Mouse (Mus musculus) kidney, adult 2 months (tissue): ENCODE measurements at regions not wholly inside any gene's neighbourhood (a gene's known extent, or its start where the extent isn't known, plus 50 kb on each side); places are given as distances from the start of the nearest gene placed in this dataset.

Experiments
- DNase-seq: peaks from one replicate; pipeline ENCODE4 v3.0.0; 2021
- H3K27ac ChIP-seq: fragments of 200-500 bp; 2 replicates; pipeline ENCODE4 v1.5.1; 2012; ENCODE audit warnings: low read depth, low read length, control low read depth, inconsistent platforms; ENCODE audit not compliant: insufficient read depth
- H3K27me3 ChIP-seq: fragments of 200-500 bp; replicated peaks from 2 replicates; pipeline ENCODE4 v1.6.1; 2012; ENCODE audit warnings: mild to moderate bottlenecking, moderate library complexity, low read length, inconsistent platforms; ENCODE audit not compliant: control insufficient read depth, insufficient read depth
- H3K36me3 ChIP-seq: fragments of 200-500 bp; 2 replicates; pipeline ENCODE4 v1.6.1; 2012; ENCODE audit warnings: mild to moderate bottlenecking, moderate library complexity, low read length, inconsistent platforms; ENCODE audit not compliant: control insufficient read depth, insufficient read depth
- H3K4me1 ChIP-seq: fragments of 200-500 bp; 2 replicates; pipeline ENCODE4 v1.6.1; 2011; ENCODE audit warnings: low read length; ENCODE audit not compliant: control insufficient read depth, insufficient read depth
- H3K4me3 ChIP-seq: fragments of 200-500 bp; 2 replicates; pipeline ENCODE4 v1.5.1; 2011; ENCODE audit warnings: mild to moderate bottlenecking, low read depth, low read length, control low read depth; ENCODE audit not compliant: insufficient read depth
- CTCF ChIP-seq: fragments of 200-500 bp; conservative IDR thresholded peaks from 2 replicates; pipeline ENCODE4 v1.5.1; 2011; ENCODE audit warnings: low read depth, mild to moderate bottlenecking, control low read depth, low read length, moderate library complexity, mixed read lengths; ENCODE audit not compliant: insufficient read depth, insufficient read length
- POLR2A ChIP-seq: fragments of 200-500 bp; IDR thresholded peaks from one replicate; pipeline ENCODE4 v1.6.1; 2011; ENCODE audit warnings: low read depth, low read length, control low read depth
- WGBS: fragments of 180-500 bp; shearing (Covaris S2); methylation state at CpG from one replicate; pipeline ENCODE4 v1.1.7; 2018; 5-methylcytosine and 5-hydroxymethylcytosine counted together

DNA sequence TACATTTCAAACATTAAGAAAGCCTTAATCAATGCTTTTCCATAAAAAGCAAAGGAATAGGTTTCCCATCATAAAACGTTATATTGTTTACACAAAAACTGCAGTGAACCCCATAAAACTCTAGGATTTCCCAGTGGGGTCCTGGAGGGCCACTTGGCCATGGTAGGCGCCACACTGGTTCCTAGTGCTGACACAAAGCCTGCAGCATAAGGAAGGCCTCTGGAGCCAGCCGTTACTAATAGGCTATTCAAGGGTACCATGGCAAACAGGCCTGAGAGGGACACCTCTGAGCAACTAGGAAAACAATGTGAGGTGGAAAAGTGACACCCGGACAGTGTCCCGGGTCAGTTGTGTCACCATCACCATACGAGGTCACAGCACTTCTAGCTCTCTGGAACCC lies 231.9 kb downstream of the Ttc32 start:
- no peaks in the 10 kb centered on the region for H3K27me3 ChIP-seq
- 30% methylated on average over 6 of the region's 6 CpGs for WGBS
- no peaks in the 10 kb centered on the region for H3K4me1 ChIP-seq
- no peak for TF ChIP-seq CTCF
- no peak for TF ChIP-seq POLR2A
- H3K27ac ChIP-seq, result no peak overlapping the region
- no peak for DNase-seq
- H3K4me3 ChIP-seq, result no peak overlapping the region
- no peaks in the 10 kb centered on the region for H3K36me3 ChIP-seq

DNA sequence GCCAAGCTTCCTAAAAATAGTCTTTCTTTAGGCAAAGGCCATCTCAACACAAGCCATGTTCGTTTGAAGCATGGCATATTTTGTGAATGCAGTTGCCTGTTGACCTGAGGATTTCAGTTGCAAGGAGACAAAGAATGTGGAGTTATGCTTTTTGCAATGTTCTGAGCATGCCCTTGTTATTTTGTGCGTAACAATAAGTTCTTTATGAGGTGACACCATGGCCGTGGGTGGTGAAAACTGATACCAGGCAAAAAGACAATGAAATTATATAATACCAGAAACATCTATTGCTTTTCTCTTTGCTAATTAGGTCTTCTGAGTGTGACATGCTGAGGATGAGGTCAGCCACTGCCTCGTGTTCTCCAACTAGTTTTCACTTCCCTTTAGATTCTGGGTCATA lies 236.4 kb downstream of the Ttc32 start:
- DNase-seq, result no peak
- H3K36me3 ChIP-seq, result no peaks in the 10 kb centered on the region
- no peaks in the 10 kb centered on the region for H3K27me3 ChIP-seq
- H3K4me1 ChIP-seq, result no peaks in the 10 kb centered on the region
- 80% methylated on average over 4 of the region's 4 CpGs for WGBS
- no peak overlapping the region for H3K4me3 ChIP-seq
- no peak overlapping the region for H3K27ac ChIP-seq
- TF ChIP-seq POLR2A (no peak), CTCF (no peak)

DNA sequence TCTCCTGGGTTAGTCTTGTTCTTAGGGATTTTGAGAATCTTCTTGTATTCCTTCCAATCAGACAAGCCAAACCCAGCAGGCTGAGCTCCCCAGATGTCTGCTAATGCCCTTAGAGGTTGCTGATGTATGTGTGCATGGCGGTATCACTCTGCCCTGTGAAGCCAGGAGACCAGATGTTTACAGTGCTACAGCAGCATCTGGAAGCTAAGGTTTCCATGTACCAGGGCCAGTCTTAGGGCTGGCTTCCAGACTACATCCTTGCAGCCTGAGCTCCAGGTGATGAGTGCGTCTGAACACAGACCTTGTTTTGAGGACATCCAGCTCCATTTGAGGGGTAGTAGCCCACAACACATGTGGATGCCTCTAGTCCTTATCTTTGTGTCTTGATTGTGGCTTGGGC lies 241.7 kb downstream of the Ttc32 start:
- no peaks in the 10 kb centered on the region for H3K27me3 ChIP-seq
- 96% methylated on average over 2 of the region's 2 CpGs for WGBS
- no peaks in the 10 kb centered on the region for H3K36me3 ChIP-seq
- TF ChIP-seq POLR2A (no peak), CTCF (no peak)
- no peak for DNase-seq
- no peaks in the 10 kb centered on the region for H3K4me1 ChIP-seq
- H3K4me3 ChIP-seq, result no peak overlapping the region
- H3K27ac ChIP-seq, result no peak overlapping the region

DNA sequence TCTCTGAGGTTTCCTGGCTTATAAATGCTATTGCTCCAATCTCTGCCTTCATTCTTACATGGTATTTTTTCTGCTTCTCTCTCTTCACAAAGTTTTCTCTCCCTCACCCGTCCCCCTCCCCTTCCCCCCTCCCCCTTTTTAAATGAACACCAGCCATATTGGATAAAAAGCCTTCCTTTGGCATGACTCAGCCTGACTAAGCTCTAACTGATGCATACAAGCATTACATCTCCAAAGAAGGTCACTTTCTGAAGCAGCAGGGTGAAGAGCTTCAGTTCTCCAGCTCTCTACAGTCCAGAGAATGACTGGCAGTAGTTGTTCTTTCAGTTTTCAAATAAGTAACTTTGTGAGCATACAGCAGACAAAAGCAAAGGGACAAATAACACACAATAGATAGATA lies 244.4 kb downstream of the Ttc32 start:
- WGBS, result 56% methylated on average over 1 of the region's 1 CpGs
- Histone ChIP-seq H3K27ac (no peak overlapping the region), H3K4me3 (no peak overlapping the region), H3K4me1 (no peaks in the 10 kb centered on the region), H3K27me3 (no peaks in the 10 kb centered on the region), H3K36me3 (no peaks in the 10 kb centered on the region)
- no peak for DNase-seq
- TF ChIP-seq CTCF (no peak), POLR2A (no peak)

DNA sequence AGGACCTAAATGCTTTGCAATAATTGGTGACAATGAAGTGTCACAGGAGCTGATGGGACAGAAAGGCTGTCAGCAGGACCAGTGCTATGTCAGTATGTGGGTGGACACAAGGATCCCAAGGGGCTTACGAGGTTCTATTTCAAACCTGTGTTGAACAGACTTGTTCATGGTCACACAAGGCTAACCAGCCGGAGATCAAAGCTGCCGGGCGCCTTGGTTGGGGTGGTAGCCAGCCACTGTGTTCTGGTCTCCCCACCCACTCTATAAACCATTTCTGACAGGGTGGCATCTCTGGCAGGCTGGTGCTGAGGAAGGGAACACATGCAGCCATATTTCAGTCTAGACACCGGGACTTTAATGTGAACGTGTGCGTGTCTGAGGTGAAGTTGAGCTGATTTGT lies 245.9 kb downstream of the Ttc32 start:
- TF ChIP-seq POLR2A (no peak), CTCF (no peak)
- no peak for DNase-seq
- 35% methylated on average over 7 of the region's 7 CpGs for WGBS

DNA sequence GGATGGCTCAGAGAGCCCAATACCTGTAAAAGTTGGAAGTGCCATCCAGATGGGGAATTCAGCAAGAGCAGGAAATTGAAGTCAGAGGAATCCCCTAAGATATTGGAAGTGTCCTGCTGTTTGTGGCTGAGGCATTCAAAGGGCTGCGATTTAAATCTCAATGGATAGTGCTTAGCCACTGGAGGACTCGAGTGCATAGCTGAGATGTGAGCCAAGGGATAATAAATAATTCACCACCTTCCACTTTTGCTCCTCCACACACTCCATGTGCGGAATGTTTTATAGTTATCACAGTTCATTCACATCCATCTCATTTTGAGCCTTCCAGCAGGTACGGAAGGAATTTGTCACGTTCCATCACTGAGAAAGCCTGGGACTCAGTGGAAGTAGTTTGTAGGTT lies 248.9 kb downstream of the Ttc32 start:
- no peak overlapping the region for H3K4me3 ChIP-seq
- no peaks in the 10 kb centered on the region for H3K4me1 ChIP-seq
- H3K27ac ChIP-seq, result no peak overlapping the region
- 54% methylated on average over 5 of the region's 5 CpGs for WGBS
- no peaks in the 10 kb centered on the region for H3K36me3 ChIP-seq
- no peaks in the 10 kb centered on the region for H3K27me3 ChIP-seq
- TF ChIP-seq CTCF, result no peak
- no peak for TF ChIP-seq POLR2A
- DNase-seq, result no peak

More for the DNA sequence above, 245.9 kb downstream of the Ttc32 start:
- Histone ChIP-seq H3K27ac (no peak overlapping the region), H3K4me3 (no peak overlapping the region), H3K36me3 (no peaks in the 10 kb centered on the region), H3K27me3 (no peaks in the 10 kb centered on the region), H3K4me1 (no peaks in the 10 kb centered on the region)

DNA sequence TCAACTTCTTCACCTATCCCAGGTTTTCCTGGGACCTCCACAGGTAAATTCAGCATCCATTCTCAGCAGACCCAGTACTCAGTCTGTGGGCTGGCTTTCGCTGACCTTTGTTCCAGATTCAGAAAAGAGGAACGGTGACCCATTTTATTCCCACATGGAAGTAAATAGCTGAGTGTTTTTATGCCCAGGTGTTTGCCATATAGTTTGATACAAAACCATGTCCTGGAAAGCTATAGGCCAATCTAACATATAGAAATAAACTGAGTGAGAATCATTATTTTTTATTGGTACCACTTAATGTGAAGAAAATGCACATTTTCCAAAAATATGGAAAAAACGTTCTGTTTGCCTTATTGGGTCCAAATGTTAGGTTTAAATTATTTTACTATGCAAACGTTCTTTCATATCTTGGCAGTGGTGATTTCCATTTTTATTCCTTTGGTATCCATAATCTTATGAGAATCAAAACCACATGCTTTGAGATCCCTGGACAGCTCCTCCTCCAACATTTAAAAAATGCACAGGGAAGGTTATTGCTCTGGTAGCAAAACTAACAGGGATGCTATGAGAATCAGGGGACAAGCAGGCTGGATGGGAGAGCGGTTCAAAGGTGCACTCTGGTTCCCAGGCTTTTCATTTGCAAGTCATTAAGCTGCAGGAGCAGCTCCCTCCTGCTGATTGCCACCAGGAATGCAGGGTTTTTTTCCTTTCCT lies 250.3 kb downstream of the Ttc32 start:
- Histone ChIP-seq H3K4me1 (no peaks in the 10 kb centered on the region), H3K27ac (no peak overlapping the region), H3K36me3 (no peaks in the 10 kb centered on the region), H3K27me3 (no peaks in the 10 kb centered on the region), H3K4me3 (no peak overlapping the region)
- no peak for TF ChIP-seq CTCF
- no peak for TF ChIP-seq POLR2A
- no peak for DNase-seq
- 69% methylated on average over 5 of the region's 5 CpGs for WGBS

DNA sequence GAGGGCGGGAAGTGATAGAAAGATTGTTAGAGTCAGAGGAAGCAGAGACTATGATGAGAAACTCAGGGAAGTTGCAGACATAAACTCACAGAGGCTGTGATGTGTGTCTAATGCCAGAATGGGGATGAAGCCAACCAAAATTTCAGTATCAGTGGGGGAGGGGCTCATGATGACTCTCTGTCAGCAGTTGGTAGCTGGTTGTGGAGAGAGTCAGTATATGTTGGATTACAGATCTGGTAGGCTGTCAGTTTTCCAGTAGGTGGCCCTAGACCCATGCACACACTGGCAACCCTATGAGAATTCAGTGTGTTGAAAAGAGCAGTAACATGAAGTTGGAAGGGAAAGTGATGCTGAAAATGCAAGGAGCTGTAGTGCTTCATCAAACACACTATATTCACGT lies 257.5 kb downstream of the Ttc32 start:
- TF ChIP-seq CTCF, result no peak
- TF ChIP-seq POLR2A, result no peak
- no peak overlapping the region for H3K4me3 ChIP-seq
- H3K27me3 ChIP-seq, result no peaks in the 10 kb centered on the region
- no peaks in the 10 kb centered on the region for H3K4me1 ChIP-seq
- WGBS, result 85% methylated on average over 2 of the region's 2 CpGs
- no peaks in the 10 kb centered on the region for H3K36me3 ChIP-seq
- no peak for DNase-seq
- no peak overlapping the region for H3K27ac ChIP-seq
